Mouse (Mus musculus): ENCODE results near the gene Erbb2. TPM values are rescaled to one million over a fixed set of nuclear protein-coding genes. Genes with fewer than 3 reads are reported as not detected.

The Erbb2 gene
- polyA plus RNA-seq, 1 experiment from 2014 or later, result 1.2 TPM

GRCm38 (mm10) chr11:98458121-98458990, 46.1 kb downstream of the Erbb2 start:
- H3K27me3 ChIP-seq (ENCODE audit: insufficient read depth, low read length), result peaks cover 19% of the 10 kb centered on the region
- peak overlapping the region; percentile 69 for H3K27ac ChIP-seq (ENCODE audit: low read depth)
- H3K4me3 ChIP-seq (ENCODE audit: low read depth, low read length), result peak overlapping the region; percentile 62
- no peak for TF ChIP-seq EP300 (IDR thresholded peaks at IDR 0.05; ENCODE audit: low read depth)
- no peak for TF ChIP-seq CTCF (IDR thresholded peaks at IDR 0.05; ENCODE audit: low read depth)
- 4% methylated on average over 20 of the region's 30 CpGs for WGBS (ENCODE audit: insufficient replicate concordance)
- H3K9ac ChIP-seq (replicated peaks), result peak overlapping the region; percentile 60
- peak; percentile 4 for ATAC-seq
- H3K36me3 ChIP-seq (replicated peaks; ENCODE audit: insufficient read depth, low read length), result peaks cover 17% of the 10 kb centered on the region
- peak overlapping the region; percentile 92 for H3K4me2 ChIP-seq (ENCODE audit: low read depth, low read length)
- H3K9me3 ChIP-seq (ENCODE audit: low read length), result no peaks in the 10 kb centered on the region
- DNase-seq, result no peak
- peaks cover 10% of the 10 kb centered on the region for H3K4me1 ChIP-seq (ENCODE audit: insufficient read depth)

GRCm38 (mm10) chr11:98459071-98459741, 46.9 kb downstream of the Erbb2 start:
- H3K4me1 ChIP-seq (ENCODE audit: insufficient read depth), result peaks cover 10% of the 10 kb centered on the region
- H3K36me3 ChIP-seq (replicated peaks; ENCODE audit: insufficient read depth, low read length), result peaks cover 11% of the 10 kb centered on the region
- peak overlapping the region; percentile 92 for H3K4me2 ChIP-seq (ENCODE audit: low read depth, low read length)
- H3K9ac ChIP-seq (replicated peaks), result no peak overlapping the region
- no peak overlapping the region for H3K4me3 ChIP-seq (ENCODE audit: low read depth, low read length)
- 18% methylated on average over 11 of the region's 11 CpGs for WGBS (ENCODE audit: insufficient replicate concordance)
- 0 out of 2 replicates have a peak, but pooled peaks have one; percentile 2 for ATAC-seq
- peak; percentile 54 for DNase-seq
- TF ChIP-seq EP300 (IDR thresholded peaks at IDR 0.05; ENCODE audit: low read depth) (peak; percentile 36), CTCF (IDR thresholded peaks at IDR 0.05; ENCODE audit: low read depth) (no peak)
- H3K27ac ChIP-seq (ENCODE audit: low read depth), result peak overlapping the region; percentile 69
- H3K9me3 ChIP-seq (ENCODE audit: low read length), result no peaks in the 10 kb centered on the region
- H3K27me3 ChIP-seq (ENCODE audit: insufficient read depth, low read length), result peaks cover 19% of the 10 kb centered on the region

GRCm38 (mm10) chr11:98459860-98460259, 47.6 kb downstream of the Erbb2 start:
- ATAC-seq (no peak), DNase-seq (no peak)
- no peak overlapping the region for H3K4me3 ChIP-seq (ENCODE audit: low read depth, low read length)
- H3K27me3 ChIP-seq (ENCODE audit: insufficient read depth, low read length), result peaks cover 19% of the 10 kb centered on the region
- TF ChIP-seq EP300 (IDR thresholded peaks at IDR 0.05; ENCODE audit: low read depth), result no peak
- TF ChIP-seq CTCF (IDR thresholded peaks at IDR 0.05; ENCODE audit: low read depth), result no peak
- WGBS (ENCODE audit: insufficient replicate concordance), result 72% methylated on average over 9 of the region's 9 CpGs
- peak overlapping the region; percentile 23; the same call in 1 of the 2 replicates for H3K27ac ChIP-seq (ENCODE audit: low read depth)
- H3K4me1 ChIP-seq (ENCODE audit: insufficient read depth), result peaks cover 10% of the 10 kb centered on the region
- no peak overlapping the region for H3K9ac ChIP-seq (replicated peaks)
- H3K9me3 ChIP-seq (ENCODE audit: low read length), result no peaks in the 10 kb centered on the region
- peaks cover 10% of the 10 kb centered on the region for H3K36me3 ChIP-seq (replicated peaks; ENCODE audit: insufficient read depth, low read length)
- no peak overlapping the region for H3K4me2 ChIP-seq (ENCODE audit: low read depth, low read length)

DNA sequence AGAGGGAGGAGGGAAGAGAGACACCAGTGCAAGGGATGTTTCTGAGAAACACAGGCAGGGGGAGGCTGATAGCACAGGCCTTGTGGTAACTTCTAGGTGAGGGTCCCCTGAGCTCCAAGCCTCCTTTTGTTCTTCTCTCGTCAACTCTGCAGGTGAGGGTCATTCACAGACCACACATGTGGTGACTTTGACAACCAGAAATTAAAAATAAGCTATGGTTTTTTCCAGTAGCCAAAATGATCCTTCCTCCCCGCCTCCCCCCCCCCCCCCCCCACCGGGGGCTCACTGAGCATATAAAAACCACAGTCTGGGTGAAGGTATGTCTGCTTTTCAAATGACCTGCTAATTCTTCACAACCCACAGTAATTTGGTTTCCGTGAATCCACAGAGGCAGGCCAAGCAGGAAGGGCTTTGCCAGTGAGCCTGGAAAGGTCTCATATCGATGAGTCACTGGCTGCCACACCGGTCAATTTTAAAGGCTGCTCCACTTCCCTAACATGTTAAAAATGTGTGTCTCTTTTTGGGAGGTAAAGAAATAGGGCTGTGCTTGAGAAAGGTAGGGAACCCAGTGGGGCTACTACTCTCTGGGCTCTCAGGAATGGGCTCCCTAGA, 48.9 kb downstream of the Erbb2 start:
- H3K36me3 ChIP-seq (replicated peaks; ENCODE audit: insufficient read depth, low read length), result no peaks in the 10 kb centered on the region
- no peak overlapping the region for H3K27ac ChIP-seq (ENCODE audit: low read depth)
- H3K4me3 ChIP-seq (ENCODE audit: low read depth, low read length), result no peak overlapping the region
- DNase-seq (no peak), ATAC-seq (no peak)
- H3K27me3 ChIP-seq (ENCODE audit: insufficient read depth, low read length), result peaks cover 19% of the 10 kb centered on the region
- 36% methylated on average over 6 of the region's 6 CpGs for WGBS (ENCODE audit: insufficient replicate concordance)
- H3K9ac ChIP-seq (replicated peaks), result no peak overlapping the region
- H3K9me3 ChIP-seq (ENCODE audit: low read length), result no peaks in the 10 kb centered on the region
- peaks cover 10% of the 10 kb centered on the region for H3K4me1 ChIP-seq (ENCODE audit: insufficient read depth)
- H3K4me2 ChIP-seq (ENCODE audit: low read depth, low read length), result no peak overlapping the region
- TF ChIP-seq EP300 (IDR thresholded peaks at IDR 0.05; ENCODE audit: low read depth), result no peak
- no peak for TF ChIP-seq CTCF (IDR thresholded peaks at IDR 0.05; ENCODE audit: low read depth)

DNA sequence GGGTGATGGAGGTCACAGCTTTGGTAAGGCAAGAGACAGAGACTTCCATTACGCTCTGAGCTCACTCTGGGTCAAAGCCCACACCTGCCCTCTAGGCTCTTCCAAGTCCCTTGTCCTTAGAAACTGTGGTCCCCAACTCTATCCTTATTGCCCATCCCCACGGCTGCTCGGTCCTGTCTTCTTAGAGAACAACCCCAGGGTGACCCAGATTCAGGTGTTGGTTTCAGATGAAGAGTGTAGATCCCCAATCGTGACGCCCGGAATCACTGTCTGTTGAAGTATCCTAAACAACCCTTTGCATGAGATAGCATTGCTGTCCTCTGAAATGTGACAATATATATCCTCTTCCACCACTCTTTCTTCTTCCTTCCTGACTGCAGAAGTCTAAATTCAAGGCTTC, 50.0 kb downstream of the Erbb2 start:
- Histone ChIP-seq H3K9ac (replicated peaks) (no peak overlapping the region), H3K9me3 (ENCODE audit: low read length) (no peaks in the 10 kb centered on the region), H3K4me3 (ENCODE audit: low read depth, low read length) (no peak overlapping the region), H3K36me3 (replicated peaks; ENCODE audit: insufficient read depth, low read length) (no peaks in the 10 kb centered on the region), H3K4me1 (ENCODE audit: insufficient read depth) (peaks cover 8% of the 10 kb centered on the region), H3K27me3 (ENCODE audit: insufficient read depth, low read length) (peaks cover 19% of the 10 kb centered on the region), H3K27ac (ENCODE audit: low read depth) (no peak overlapping the region), H3K4me2 (ENCODE audit: low read depth, low read length) (no peak overlapping the region)
- WGBS (ENCODE audit: insufficient replicate concordance), result 82% methylated on average over 6 of the region's 6 CpGs
- TF ChIP-seq EP300 (IDR thresholded peaks at IDR 0.05; ENCODE audit: low read depth), result no peak
- no peak for TF ChIP-seq CTCF (IDR thresholded peaks at IDR 0.05; ENCODE audit: low read depth)
- ATAC-seq, result no peak
- no peak for DNase-seq

DNA sequence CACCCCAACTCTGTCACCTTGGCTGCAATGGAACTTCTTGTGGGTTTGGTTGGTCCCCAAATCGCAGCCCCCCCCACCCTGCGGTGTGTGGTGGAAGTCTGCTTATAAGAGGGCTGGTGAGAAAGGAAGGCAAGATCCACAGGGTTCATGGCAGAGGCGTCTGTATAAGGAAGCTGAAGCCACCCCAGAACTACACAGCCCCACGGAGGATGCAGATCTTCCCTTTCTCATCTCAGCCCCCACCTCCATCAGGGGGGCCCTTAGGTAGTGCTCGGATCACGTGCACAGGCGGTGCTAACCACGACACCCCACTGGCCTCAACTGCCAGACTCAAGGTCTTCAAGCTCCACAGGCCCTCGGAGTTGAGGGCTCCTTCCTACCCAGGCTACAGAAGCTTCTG, 51.6 kb downstream of the Erbb2 start:
- no peak for TF ChIP-seq CTCF (IDR thresholded peaks at IDR 0.05; ENCODE audit: low read depth)
- no peak for TF ChIP-seq EP300 (IDR thresholded peaks at IDR 0.05; ENCODE audit: low read depth)
- WGBS (ENCODE audit: insufficient replicate concordance), result 68% methylated on average over 9 of the region's 9 CpGs
- H3K27ac ChIP-seq (ENCODE audit: low read depth), result no peak overlapping the region

More for the DNA sequence above, 51.6 kb downstream of the Erbb2 start:
- Histone ChIP-seq H3K4me3 (ENCODE audit: low read depth, low read length) (no peak overlapping the region), H3K4me2 (ENCODE audit: low read depth, low read length) (no peak overlapping the region), H3K36me3 (replicated peaks; ENCODE audit: insufficient read depth, low read length) (no peaks in the 10 kb centered on the region), H3K27me3 (ENCODE audit: insufficient read depth, low read length) (peaks cover 8% of the 10 kb centered on the region), H3K9me3 (ENCODE audit: low read length) (no peaks in the 10 kb centered on the region), H3K4me1 (ENCODE audit: insufficient read depth) (no peaks in the 10 kb centered on the region), H3K9ac (replicated peaks) (no peak overlapping the region)
- no peak for DNase-seq
- ATAC-seq, result no peak

Measured in liver, postnatal 0 days (tissue).